ENCODE assay signal across 15 mouse cellular contexts in genomic region chr8:118378985-118379384, GRCm38 (mm10).
DNase-seq lines count a peak whose midpoint lies in the region; ATAC-seq and TF ChIP-seq lines count a peak whose summit lies in the region.
"Had no signal": no experiment of that assay in that cellular context is flagged by ENCODE, and none has a peak within 500 bp of the region (broad histone marks: within the 10 kb centered on the region; RNA-seq: fewer than 3 reads in every experiment).

No protein-coding gene starts in this region.

- no peak for TF ChIP-seq POLR2A in kidney, adult 2 months (IDR thresholded peaks at IDR 0.05; ENCODE audit: low read depth, low read length)

- no peaks in the 10 kb centered on the region for H3K36me3 ChIP-seq in forebrain, embryonic 15.5 days
- no peaks in the 10 kb centered on the region for H3K36me3 ChIP-seq in forebrain, embryonic 14.5 days (ENCODE audit: control insufficient read depth, insufficient read depth, low read length)
- no peaks in the 10 kb centered on the region for H3K36me3 ChIP-seq in neural tube, embryonic 12.5 days
- H3K36me3 ChIP-seq in midbrain, embryonic 15.5 days (replicated peaks), result no peaks in the 10 kb centered on the region
- no peaks in the 10 kb centered on the region for H3K36me3 ChIP-seq in kidney, adult 2 months (ENCODE audit: control insufficient read depth, insufficient read depth, low read length)
- H3K36me3 ChIP-seq: limb, embryonic 13.5 days; liver, embryonic 15.5 days had no signal

- H3K4me3 ChIP-seq in forebrain, embryonic 15.5 days, result no peak overlapping the region
- H3K4me3 ChIP-seq in forebrain, embryonic 14.5 days (ENCODE audit: low read depth, low read length), result no peak overlapping the region
- no peak overlapping the region for H3K4me3 ChIP-seq in neural tube, embryonic 12.5 days
- no peak overlapping the region for H3K4me3 ChIP-seq in midbrain, embryonic 15.5 days
- no peak overlapping the region for H3K4me3 ChIP-seq in kidney, adult 2 months (ENCODE audit: insufficient read depth, low read depth, low read length)
- H3K4me3 ChIP-seq: layer of hippocampus, adult 2 months; limb, embryonic 13.5 days; liver, embryonic 15.5 days had no signal

- no peak for ATAC-seq in forebrain, embryonic 15.5 days (replicated peaks)
- no peak for ATAC-seq in forebrain, embryonic 14.5 days
- no peak for ATAC-seq in neural tube, embryonic 12.5 days (ENCODE audit: low FRiP score, low read depth)
- no peak for ATAC-seq in midbrain, embryonic 15.5 days (replicated peaks)

- 81% methylated on average over 8 of the region's 8 CpGs for WGBS in forebrain, embryonic 15.5 days
- WGBS in forebrain, embryonic 14.5 days, result 87% methylated on average over 8 of the region's 8 CpGs
- 60% methylated on average over 8 of the region's 8 CpGs for WGBS in neural tube, embryonic 12.5 days
- WGBS in midbrain, embryonic 15.5 days, result 81% methylated on average over 8 of the region's 8 CpGs
- 86% methylated on average over 8 of the region's 8 CpGs for WGBS in kidney, adult 2 months

- peaks cover 58% of the 10 kb centered on the region for H3K4me1 ChIP-seq in forebrain, embryonic 15.5 days
- H3K4me1 ChIP-seq in forebrain, embryonic 14.5 days (ENCODE audit: control insufficient read depth, insufficient read depth, low read length), result peaks cover 23% of the 10 kb centered on the region
- peaks cover 30% of the 10 kb centered on the region for H3K4me1 ChIP-seq in neural tube, embryonic 12.5 days
- peaks cover 19% of the 10 kb centered on the region for H3K4me1 ChIP-seq in midbrain, embryonic 15.5 days
- H3K4me1 ChIP-seq in kidney, adult 2 months (ENCODE audit: control insufficient read depth, insufficient read depth, low read length), result no peaks in the 10 kb centered on the region
- H3K4me1 ChIP-seq: liver, embryonic 15.5 days had no signal

- DNase-seq in forebrain, embryonic 14.5 days (ENCODE audit: low spot score), result no peak
- DNase-seq in neural tube, embryonic 10.5 days (ENCODE audit: extremely low spot score, low spot score), result no peak
- DNase-seq in frontal cortex, postnatal 14 days (ENCODE audit: low spot score in 2 of 2), result no peak
- no peak for DNase-seq in kidney, adult 2 months
- DNase-seq in adrenal gland, postnatal 25 days, result no peak
- DNase-seq: adrenal gland, postnatal 14 days; gastrocnemius, postnatal 25 days; lung, postnatal 14 days; thymus, adult 2 months had no signal

- H3K27me3 ChIP-seq in forebrain, embryonic 15.5 days, result no peaks in the 10 kb centered on the region
- no peaks in the 10 kb centered on the region for H3K27me3 ChIP-seq in forebrain, embryonic 14.5 days (replicated peaks; ENCODE audit: control insufficient read depth, insufficient read depth, low read length)
- no peaks in the 10 kb centered on the region for H3K27me3 ChIP-seq in neural tube, embryonic 12.5 days (replicated peaks)
- no peaks in the 10 kb centered on the region for H3K27me3 ChIP-seq in midbrain, embryonic 15.5 days (replicated peaks)
- H3K27me3 ChIP-seq in kidney, adult 2 months (replicated peaks; ENCODE audit: control insufficient read depth, insufficient read depth, low read length), result no peaks in the 10 kb centered on the region
- H3K27me3 ChIP-seq: limb, embryonic 13.5 days; liver, embryonic 15.5 days had no signal

- no peak for TF ChIP-seq CTCF in kidney, adult 2 months (conservative IDR thresholded peaks at IDR 0.05; ENCODE audit: insufficient read depth, insufficient read length, low read depth, low read length)

- H3K4me2 ChIP-seq in forebrain, embryonic 15.5 days (replicated peaks), result no peak overlapping the region
- no peak overlapping the region for H3K4me2 ChIP-seq in forebrain, embryonic 14.5 days (ENCODE audit: low read length)
- H3K4me2 ChIP-seq in neural tube, embryonic 12.5 days (replicated peaks), result no peak overlapping the region
- no peak overlapping the region for H3K4me2 ChIP-seq in midbrain, embryonic 15.5 days
- H3K4me2 ChIP-seq: limb, embryonic 13.5 days; liver, embryonic 15.5 days had no signal

- H3K9me3 ChIP-seq in forebrain, embryonic 15.5 days, result no peaks in the 10 kb centered on the region
- H3K9me3 ChIP-seq in forebrain, embryonic 14.5 days (replicated peaks; ENCODE audit: control insufficient read depth, low read length), result no peaks in the 10 kb centered on the region
- no peaks in the 10 kb centered on the region for H3K9me3 ChIP-seq in neural tube, embryonic 12.5 days
- no peaks in the 10 kb centered on the region for H3K9me3 ChIP-seq in midbrain, embryonic 15.5 days
- H3K9me3 ChIP-seq: limb, embryonic 13.5 days; liver, embryonic 15.5 days had no signal

- H3K9ac ChIP-seq in forebrain, embryonic 15.5 days (replicated peaks), result no peak overlapping the region
- no peak overlapping the region for H3K9ac ChIP-seq in forebrain, embryonic 14.5 days (ENCODE audit: low read length)
- H3K9ac ChIP-seq in neural tube, embryonic 12.5 days, result 0 out of 2 replicates have a peak overlapping the region, but pooled peaks have one; percentile 17
- no peak overlapping the region for H3K9ac ChIP-seq in midbrain, embryonic 15.5 days
- H3K9ac ChIP-seq: limb, embryonic 13.5 days; liver, embryonic 15.5 days had no signal

- peak overlapping the region; percentile 60; the same call in 1 of the 2 replicates for H3K27ac ChIP-seq in forebrain, embryonic 15.5 days (replicated peaks)
- H3K27ac ChIP-seq in forebrain, embryonic 14.5 days (ENCODE audit: low read depth, low read length), result no peak overlapping the region; the same call in 1 of the 2 replicates
- no peak overlapping the region for H3K27ac ChIP-seq in neural tube, embryonic 12.5 days
- peak overlapping the region; percentile 63 for H3K27ac ChIP-seq in midbrain, embryonic 15.5 days
- H3K27ac ChIP-seq in kidney, adult 2 months (ENCODE audit: insufficient read depth, low read depth, low read length), result no peak overlapping the region
- H3K27ac ChIP-seq: layer of hippocampus, adult 2 months; limb, embryonic 13.5 days; liver, embryonic 15.5 days had no signal

Comparison
In these comparisons a context has a peak if more than half of its experiments do, and no peak if none do; other contexts are left out.
1. H3K27ac ChIP-seq: peak in forebrain, embryonic 15.5 days (single experiment) and midbrain, embryonic 15.5 days (single experiment); none in forebrain, embryonic 14.5 days (single experiment), neural tube, embryonic 12.5 days (single experiment) and kidney, adult 2 months (single experiment).